Mouse (Mus musculus) WW6 (cell line): ENCODE results near the gene Samd14.

Experiments used
- DNase-seq: peaks from one replicate; pipeline ENCODE4 v3.0.0-alpha.2; 2013; ENCODE audit warnings: low read depth, low spot score

Gene Samd14

DNA sequence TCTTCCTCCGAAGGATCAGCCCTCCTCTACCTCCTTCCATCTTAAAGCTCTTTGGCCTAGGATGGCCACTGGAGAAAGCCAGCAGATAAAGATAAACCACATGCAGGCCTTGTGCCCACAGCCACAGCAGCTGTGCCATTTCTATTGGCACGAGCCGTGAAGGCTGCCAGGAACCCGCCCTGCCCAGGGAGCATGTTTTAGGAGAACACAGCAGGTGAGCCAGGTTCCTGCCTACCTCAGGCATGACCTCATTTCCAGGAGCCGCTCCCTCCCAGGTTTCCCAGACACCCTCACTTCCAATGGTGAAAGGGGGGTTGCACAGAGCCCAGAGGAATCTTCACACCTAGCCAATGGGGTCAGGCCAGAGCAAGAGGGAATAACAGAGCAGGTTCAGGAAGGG lies 63.1 kb downstream of the Samd14 start:
- no peak for DNase-seq

DNA sequence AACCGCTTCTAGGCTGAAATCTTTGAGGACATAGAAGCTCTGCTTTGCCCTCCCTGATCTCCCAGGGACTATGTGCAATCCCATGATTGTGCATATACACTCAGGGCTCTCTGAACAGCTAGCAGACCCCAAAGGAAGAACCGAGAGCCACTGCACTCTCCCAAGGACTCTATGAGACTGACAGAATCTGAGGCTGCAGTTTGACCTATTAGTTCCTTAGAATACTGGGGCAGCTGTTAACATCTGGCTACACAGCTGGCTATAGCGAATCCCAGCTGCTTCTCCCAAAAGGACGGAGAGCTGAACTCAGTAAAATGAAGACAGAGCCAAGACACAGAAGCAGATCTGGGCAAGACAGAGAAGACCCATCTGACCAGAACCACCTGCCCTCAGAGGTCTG lies 64.2 kb downstream of the Samd14 start:
- no peak for DNase-seq

DNA sequence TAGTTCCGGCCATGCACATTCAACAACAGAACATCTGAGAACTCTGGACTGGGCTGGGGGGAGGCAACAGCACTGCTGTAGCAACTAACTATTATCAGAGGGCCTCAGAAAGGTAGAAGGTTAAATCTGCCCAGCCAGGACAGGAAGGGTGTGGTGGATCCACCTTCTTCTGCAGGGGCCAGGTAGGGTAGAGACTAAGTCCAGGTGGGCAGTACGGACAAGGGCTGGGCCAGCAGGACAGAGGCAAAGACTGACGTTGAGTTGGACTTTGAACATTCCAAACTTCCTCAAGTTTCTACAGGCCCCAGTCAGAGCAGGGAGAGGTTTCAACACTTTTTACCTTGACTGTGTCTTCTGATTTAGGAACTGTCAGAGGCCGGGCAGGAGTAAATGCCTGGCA lies 65.0 kb downstream of the Samd14 start:
- no peak for DNase-seq

DNA sequence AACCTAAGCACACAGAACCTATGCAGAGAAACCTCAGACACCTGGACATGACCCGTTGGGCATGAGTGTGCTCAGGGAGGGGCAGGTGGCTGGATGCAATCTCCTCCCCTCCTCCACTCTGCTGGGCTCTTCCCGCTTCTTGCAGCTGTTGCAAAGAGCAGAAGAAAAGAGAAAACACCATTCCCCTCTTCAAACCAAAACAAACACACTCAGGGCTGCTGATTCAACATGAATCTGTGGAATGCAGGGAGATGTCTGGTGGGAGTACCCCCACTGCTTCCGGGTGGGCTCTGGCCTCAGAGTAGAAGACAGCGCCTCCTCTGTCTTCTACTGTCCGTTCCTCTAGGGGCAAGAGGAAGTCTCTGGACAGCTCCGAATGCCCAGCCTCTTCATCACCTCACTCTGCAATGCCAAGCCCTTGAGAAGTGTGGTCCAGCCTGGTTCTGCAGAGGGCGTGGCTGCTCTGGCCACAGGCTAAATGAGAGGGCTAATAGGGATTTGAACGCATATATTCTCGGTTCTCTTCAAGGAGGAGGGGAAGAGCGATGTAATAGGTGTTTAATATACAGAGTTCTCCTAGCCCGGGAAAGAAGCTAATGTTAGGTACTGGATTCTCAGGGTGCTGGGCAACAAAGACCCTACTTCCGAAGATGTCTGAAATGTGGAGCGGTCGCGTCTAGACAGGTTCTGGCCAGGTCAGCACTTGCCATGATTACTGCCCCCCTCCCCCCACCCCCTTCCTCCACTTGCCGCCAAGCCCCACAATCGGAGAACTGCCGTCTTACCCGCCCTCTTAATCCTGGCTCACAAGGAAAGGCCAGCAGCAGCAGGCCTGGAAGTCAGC lies 65.7 kb downstream of the Samd14 start:
- no peak for DNase-seq
